Mouse (Mus musculus): ENCODE data around the gene Ahdc1. TPM values are rescaled to one million over a fixed set of nuclear protein-coding genes. Genes with fewer than 3 reads are reported as not detected.
A peak's percentile ranks its signal among the peaks of the same experiment; 100 is the strongest.

Ahdc1 gene
- total RNA-seq, 2 experiments from 2014 or later: 37.1 to 56.1 TPM

GRCm38 (mm10) chr4:133063203-133063602 lies 52.1 kb downstream of the Ahdc1 start:
- intact Hi-C loops (cut with DNase I; ENCODE audit: low total_unique reads): no loop called here
- no peak for DNase-seq

DNA sequence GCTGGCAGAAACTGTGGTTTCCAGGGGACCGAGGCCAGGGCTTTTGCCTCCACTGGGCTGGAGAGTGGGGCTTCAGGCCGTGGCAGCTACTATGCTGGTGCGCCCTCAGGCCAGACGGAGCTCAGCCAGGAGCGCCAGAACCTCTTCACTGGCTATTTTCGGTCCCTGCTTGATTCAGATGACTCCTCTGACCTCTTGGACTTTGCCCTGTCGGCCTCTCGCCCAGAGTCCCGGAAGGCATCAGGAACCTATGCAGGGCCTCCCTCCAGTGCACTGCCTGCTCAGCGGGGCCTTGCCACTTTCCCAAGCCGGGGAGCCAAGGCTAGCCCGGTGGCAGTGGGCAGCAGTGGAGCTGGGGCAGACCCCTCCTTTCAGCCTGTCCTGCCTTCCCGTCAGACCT lies 52.7 kb downstream of the Ahdc1 start:
- intact Hi-C loops (cut with DNase I; ENCODE audit: low total_unique reads): no loop called here
- DNase-seq: no peak

- intact Hi-C loops (cut with DNase I; ENCODE audit: low total_unique reads): no loop called here
- no peak for DNase-seq
Measured at GRCm38 (mm10) chr4:133064791-133065190, 53.7 kb downstream of the Ahdc1 start.

DNA sequence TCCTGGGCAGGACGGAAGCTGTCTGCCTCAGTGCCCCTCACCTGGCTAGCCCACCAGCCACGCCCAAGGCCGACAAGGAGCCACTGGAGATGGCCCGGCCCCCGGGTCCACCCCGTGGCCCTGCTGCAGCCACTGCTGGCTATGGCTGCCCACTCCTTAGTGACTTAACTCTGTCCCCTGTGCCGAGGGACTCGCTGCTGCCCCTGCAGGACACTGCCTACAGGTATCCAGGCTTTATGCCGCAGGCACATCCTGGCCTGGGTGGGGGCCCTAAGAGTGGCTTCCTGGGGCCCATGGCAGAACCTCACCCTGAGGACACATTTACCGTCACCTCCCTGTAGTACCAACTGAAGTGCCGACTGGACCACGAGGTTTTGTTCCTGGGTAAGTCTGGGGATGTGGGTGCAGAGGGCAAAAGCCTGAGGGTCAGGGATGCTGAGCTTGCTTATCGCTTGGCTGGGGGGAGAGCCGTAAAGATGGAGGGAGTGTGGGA lies 54.9 kb downstream of the Ahdc1 start:
- intact Hi-C loops (cut with DNase I; ENCODE audit: low total_unique reads): no loop called here
- DNase-seq: no peak

- intact Hi-C loops (cut with DNase I; ENCODE audit: low total_unique reads): no loop called here
- peak; percentile 67 for DNase-seq
Measured at GRCm38 (mm10) chr4:133068400-133069138, 57.5 kb downstream of the Ahdc1 start.

GRCm38 (mm10) chr4:133070388-133070787 lies 59.3 kb downstream of the Ahdc1 start:
- DNase-seq: peak; percentile 61
- intact Hi-C loops (cut with DNase I; ENCODE audit: low total_unique reads): no loop called here

- intact Hi-C loops (cut with DNase I; ENCODE audit: low total_unique reads): no loop called here
- no peak for DNase-seq
Measured at GRCm38 (mm10) chr4:133070821-133071372, 59.8 kb downstream of the Ahdc1 start.

GRCm38 (mm10) chr4:133073192-133073591 lies 62.1 kb downstream of the Ahdc1 start:
- intact Hi-C loops (cut with DNase I; ENCODE audit: low total_unique reads): no loop called here
- DNase-seq: no peak

DNA sequence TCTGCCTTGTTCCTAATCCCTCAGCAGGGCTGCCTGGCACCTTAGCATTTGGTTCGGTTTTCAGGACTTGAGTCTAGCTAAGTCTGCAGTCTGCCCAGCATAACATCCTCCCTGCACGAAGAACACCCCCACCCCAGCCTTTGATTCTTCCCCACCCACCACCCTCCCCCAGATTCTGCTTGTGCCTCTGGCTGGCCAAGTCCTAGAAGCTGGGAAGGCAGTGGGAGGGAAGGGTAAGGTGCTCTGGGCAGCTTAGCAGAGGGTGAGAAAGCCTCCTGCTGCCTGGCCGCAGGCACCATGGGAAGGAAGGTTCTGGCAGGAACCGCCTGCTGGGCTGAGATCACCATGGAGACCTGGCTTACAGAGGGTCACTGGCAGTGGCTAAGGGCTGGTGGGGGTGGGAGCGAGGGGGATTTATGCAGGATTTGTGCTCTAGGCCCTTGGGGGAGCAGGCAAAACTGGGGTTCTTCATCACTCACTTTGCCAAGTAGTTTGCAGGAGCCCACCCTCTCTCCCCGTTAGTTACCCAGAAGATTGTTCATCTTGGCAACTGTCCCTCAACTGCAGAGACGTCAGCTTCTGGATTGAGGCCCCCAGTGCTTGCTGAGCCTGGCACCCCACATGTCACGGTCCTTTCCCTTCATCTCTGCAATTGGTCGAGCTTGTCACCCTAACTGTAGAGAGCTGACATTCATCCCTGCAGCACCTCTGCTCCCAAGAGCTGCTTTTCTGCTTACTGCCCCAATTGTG lies 63.2 kb downstream of the Ahdc1 start:
- no peak for DNase-seq

GRCm38 (mm10) chr4:133074894-133075572 lies 64.0 kb downstream of the Ahdc1 start:
- intact Hi-C loops (cut with DNase I; ENCODE audit: low total_unique reads): no loop called here
- peak; percentile 67 for DNase-seq

More for the DNA sequence above, 63.2 kb downstream of the Ahdc1 start:
- intact Hi-C loops (cut with DNase I; ENCODE audit: low total_unique reads): no loop called here

DNA sequence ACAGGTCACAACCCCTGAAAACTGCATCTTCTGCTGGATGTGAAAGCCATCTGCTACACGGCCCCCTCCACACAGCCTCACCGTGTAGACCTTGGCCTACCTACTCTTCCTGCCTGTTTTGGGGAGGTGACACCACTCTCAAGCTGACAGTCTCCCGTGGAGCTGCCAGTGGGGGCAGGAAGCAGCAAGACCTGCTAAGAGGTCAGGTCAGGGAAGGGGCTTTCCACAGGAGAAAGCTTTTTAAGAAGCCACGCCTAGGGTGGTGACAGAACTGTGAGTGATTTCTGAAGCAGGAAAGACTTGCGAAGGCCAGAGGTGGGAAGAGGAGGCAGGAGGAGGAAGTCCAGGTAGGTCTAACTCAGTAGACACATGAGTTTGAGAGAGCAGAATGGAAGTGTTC lies 67.9 kb downstream of the Ahdc1 start:
- intact Hi-C loops (cut with DNase I; ENCODE audit: low total_unique reads): no loop called here
- DNase-seq: no peak

- DNase-seq: no peak
- intact Hi-C loops (cut with DNase I; ENCODE audit: low total_unique reads): no loop called here
Measured at GRCm38 (mm10) chr4:133079416-133080113, 68.5 kb downstream of the Ahdc1 start.

DNA sequence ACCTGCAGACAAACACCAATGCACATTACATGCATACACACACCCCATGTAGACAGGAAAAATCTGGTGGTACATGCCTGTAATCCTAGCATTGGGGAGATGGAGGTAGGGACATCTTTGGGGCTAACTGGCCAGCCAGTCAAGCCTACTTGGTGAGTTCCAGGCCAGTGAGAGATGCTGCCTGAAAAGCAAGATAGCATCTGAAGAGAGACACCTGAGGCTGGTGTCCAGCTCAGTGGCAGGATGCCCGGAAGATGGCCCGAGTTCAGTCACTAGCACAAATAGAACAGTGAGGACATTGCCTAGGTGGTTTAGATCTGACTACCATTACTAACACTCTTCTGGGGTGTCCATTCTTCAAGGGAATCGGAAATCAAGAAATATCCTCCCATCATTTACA lies 69.8 kb downstream of the Ahdc1 start:
- DNase-seq: no peak
- intact Hi-C loops (cut with DNase I; ENCODE audit: low total_unique reads): no loop called here

- intact Hi-C loops (cut with DNase I; ENCODE audit: low total_unique reads): no loop called here
- no peak for DNase-seq
Measured at GRCm38 (mm10) chr4:133082216-133082773, 71.2 kb downstream of the Ahdc1 start.

DNA sequence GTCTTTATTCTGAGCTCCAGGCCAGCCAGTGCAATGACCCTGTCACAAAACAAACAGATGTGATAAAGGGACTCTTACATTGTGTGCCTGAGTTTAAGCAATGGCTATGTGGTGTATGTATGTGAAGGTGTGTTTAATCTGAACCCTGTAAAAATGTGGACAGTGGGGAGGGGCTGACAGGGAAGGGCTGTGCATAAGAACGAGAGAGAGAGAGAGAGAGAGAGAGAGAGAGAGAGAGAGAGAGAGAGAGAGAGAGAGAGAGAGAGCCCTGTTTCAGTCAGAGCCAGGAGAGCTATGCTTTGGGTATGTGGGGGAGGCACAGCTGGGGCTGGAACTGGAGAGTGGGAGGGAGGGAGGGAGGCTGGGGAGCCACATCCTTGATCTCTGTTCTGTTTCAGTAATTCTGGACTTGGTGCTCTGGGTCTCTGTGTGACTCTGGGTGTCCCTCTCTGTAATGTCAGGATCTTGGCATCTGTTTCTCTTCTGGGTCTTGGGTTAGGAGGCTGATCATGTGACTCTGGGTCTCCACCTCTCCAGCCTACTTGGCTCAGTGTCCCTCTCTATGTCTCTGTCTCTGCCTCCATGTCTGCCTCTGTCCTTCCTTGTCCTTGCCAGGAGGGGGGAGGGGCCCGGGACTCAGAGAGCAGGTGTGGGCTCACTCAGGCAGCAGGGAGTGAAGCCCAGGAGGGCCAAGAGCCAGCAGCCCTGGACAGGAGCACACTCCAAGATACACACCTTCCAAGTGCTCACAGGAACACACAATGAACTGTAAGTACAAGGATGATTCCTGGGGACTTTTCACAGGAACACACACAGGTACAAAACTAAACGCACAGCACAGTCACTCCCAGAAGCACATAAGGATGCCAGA lies 73.2 kb downstream of the Ahdc1 start:
- intact Hi-C loops (cut with DNase I; ENCODE audit: low total_unique reads): no loop called here

DNA sequence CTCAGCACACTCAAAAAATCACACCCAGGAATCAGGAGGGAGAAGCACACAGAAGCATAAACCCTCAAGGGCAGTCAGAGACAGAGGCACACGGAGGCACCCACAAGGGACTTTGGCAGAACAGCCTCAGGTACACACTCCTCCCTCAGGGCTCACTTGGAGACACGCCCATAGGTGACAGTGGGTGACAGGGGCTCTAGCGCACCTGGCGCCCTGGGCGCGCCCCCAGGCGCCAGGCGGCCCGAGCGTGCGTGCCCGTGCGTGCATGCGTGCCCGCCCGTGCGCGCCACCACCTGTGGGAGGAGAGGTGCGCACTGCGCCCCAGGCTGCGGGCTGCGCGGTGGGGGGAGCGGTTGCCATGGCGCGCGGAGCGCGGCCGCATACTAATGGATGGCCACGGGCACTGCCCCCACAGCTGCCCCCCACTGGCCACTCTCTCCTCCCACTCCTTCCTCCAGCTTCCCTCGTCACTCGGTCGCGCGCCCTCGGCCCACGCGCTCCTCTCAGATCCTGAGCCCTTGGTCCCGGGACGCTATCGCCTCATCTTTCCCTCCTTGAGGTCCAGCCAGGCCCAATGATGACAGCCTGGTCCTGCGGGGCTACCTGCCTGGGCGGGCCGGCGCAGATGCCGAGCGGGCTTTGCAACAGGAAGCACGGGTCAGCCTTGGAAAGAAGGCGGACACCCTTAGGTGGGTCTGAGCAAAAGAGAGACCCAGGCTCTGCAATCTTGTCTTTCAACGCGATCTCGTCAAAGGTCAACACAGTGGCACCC lies 74.1 kb downstream of the Ahdc1 start:
- DNase-seq: peak; percentile 52
- intact Hi-C loops (cut with DNase I; ENCODE audit: low total_unique reads): no loop called here

More for the DNA sequence above, 73.2 kb downstream of the Ahdc1 start:
- DNase-seq: peak; percentile 84

GRCm38 (mm10) chr4:133085783-133086342 lies 74.8 kb downstream of the Ahdc1 start:
- intact Hi-C loops (cut with DNase I; ENCODE audit: low total_unique reads): no loop called here

More at GRCm38 (mm10) chr4:133085783-133086342, 74.8 kb downstream of the Ahdc1 start:
- DNase-seq: peak; percentile 58

Data from gastrocnemius, postnatal 14 days (tissue).